Mouse (Mus musculus) v-Abl transformed pro-B cells (cell line): ENCODE measurements around the gene Adam22.

ENCODE experiments used
- in situ Hi-C, 2 experiments: fragments of 400-800 bp; cut with MboI; formaldehyde crosslinking; loops; one replicate each; pipeline ENCODE4 v1.15.1; 2025; ENCODE audit not compliant: unreplicated experiment in 2 of 2

Gene Adam22

GRCm38 (mm10) chr5:8180646-8181045 lies 187.3 kb downstream of the Adam22 start:
- in situ Hi-C loops: no loop called here

GRCm38 (mm10) chr5:8178111-8178510 lies 189.8 kb downstream of the Adam22 start:
- in situ Hi-C loops: no loop called here

DNA sequence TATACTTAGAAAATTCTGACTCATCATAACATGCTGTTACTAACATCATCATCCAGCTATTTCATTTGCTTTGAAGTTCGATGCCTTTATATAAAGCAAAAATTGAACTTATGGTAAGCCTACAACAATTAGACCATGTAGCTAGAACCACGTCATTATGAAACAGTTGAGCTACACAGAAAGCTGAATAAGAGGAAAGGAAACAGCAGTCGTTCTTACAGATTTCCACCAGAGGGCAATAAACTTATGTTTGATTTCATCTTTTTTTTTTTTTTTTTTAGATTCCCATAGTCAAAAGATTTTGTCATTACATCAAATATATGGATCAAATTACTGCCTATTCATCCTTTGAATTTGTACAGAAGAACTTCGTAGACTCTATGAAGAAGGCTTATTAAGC lies 203.2 kb downstream of the Adam22 start:
- in situ Hi-C loops: loop anchor here in 1 of 2 experiments (10.0 kb wide), 1 partner anchor 900 kb away; no protein-coding TSS in a partner anchor

- in situ Hi-C loops: no loop called here
Observed at GRCm38 (mm10) chr5:8151645-8152044, 216.3 kb downstream of the Adam22 start.

DNA sequence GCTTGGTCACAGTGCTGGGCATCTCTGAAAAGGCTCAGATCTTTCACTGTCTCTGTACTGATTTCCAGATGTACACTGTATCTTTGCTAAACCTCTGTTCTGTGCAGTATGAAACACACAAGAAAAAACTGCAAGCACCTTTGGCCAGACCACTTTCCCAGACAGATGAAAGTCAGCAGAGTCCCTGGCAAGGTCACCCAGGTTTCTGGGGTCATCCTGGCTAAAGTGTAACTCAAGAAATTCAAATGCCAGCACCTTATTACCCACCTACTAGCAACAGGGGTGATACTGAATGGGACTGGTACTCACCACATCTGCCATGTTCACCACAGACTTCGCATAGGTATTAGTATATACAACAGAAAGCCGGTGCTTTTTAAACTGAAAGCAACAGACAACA lies 221.8 kb downstream of the Adam22 start:
- in situ Hi-C loops: no loop called here

DNA sequence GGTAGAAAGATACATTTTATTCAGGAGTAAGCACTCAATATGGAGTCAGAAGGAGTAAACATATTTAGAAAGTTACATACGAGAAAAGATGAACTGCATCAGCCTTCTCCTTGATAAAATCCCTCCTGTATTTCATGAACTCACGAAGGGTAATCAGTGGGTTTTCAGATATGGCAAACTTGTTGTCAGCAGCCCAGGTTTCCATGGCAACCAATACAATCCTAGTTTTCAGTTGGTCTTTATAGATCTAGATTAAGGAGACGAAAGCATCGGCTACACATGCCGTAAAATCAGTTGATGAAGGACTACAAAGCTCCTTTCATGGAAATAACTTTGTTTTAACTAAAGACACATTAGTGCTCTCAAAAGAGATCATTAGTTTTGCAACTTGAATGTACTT lies 222.5 kb downstream of the Adam22 start:
- in situ Hi-C loops: no loop called here

GRCm38 (mm10) chr5:8132546-8132945 lies 235.4 kb downstream of the Adam22 start:
- in situ Hi-C loops: no loop called here

GRCm38 (mm10) chr5:8131918-8132317 lies 236.0 kb downstream of the Adam22 start:
- in situ Hi-C loops: no loop called here

GRCm38 (mm10) chr5:8129750-8130149 lies 238.2 kb downstream of the Adam22 start:
- in situ Hi-C loops: no loop called here

DNA sequence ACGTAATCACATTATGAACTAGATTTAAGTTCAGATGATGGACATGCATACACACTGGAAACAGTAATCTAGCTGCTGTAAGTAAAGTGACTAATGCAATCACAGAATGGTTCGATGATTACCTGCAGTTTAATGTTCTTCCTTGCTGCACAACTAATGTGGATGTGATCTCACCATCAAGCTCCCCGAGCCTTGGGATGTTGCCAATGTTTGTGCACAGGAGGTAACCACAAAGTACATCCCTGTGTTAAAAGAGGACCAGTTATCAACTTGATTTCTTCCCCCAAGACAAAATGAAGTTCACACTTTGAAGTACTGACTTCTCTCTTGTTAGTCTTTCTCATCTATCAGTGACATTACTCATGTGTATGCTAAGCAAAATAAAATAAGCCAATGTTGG lies 247.0 kb downstream of the Adam22 start:
- in situ Hi-C loops: no loop called here

DNA sequence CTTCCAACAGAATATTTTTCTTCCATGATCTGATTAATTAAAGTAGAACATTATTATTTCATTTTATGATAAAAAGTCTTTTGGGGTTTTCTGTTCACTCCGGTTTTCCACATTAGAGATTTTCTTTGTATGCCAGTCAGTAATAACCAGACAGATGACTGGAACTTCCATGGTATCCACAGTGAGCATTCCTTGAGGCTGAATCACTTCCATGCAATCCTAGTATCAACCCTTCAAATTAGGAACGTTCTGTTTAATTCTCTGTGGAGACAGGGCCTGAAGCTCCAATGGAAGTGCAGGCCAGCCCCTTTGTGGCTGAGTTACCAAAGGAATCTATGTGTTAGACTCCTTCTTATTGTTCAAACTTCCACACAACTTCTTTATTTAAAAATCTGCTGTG lies 247.9 kb downstream of the Adam22 start:
- in situ Hi-C loops: no loop called here

DNA sequence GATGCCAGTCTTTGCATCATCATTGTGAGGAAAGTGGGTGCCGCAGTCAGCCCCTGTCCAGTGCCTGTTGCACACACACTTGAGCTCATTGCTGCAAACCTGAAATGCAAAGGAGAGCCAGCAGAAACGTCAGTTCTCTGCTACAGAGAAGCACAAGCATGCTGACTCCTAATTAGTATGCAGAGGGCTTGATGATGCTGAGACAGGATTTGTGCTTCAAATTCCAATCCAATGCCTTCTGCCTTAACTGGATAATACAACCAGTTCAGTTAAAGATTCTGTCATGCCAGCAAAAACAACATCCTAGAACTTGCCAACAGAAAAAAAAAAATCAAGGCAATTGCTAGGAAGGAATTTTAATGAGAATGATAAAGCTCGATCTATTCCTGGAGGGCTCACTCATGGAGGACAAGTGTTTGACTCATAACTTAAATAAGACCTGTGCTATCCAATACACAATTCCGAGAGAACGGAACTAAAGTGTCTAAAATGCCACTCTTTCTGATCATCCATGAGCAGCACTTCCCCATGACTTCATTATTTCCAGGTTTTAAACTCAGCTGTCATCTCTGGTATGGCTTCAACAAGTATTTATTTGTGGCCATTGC lies 251.3 kb downstream of the Adam22 start:
- in situ Hi-C loops: no loop called here

GRCm38 (mm10) chr5:8112246-8112645 lies 255.7 kb downstream of the Adam22 start:
- in situ Hi-C loops: no loop called here

- in situ Hi-C loops: no loop called here
Observed at GRCm38 (mm10) chr5:8111691-8112090, 256.3 kb downstream of the Adam22 start.

- in situ Hi-C loops: no loop called here
Observed at GRCm38 (mm10) chr5:8095689-8096088, 272.3 kb downstream of the Adam22 start.

DNA sequence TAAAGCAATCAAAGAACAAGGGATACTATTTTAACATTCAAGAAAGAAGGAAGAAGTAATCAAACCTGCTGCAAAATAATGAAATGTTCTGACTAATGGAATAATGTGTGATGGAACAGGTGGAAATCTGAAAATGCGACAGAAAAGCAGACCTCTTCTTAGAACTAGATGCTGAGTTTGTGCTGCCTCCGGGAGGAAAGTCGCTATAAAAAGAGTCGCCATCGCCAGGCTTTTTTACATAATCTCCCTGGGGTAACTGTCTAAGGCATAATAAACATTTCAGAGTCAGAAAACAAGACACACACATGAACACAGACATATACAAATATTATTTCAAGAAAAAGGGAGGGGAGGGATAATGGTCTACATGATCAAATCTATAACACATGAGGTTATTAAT lies 273.0 kb downstream of the Adam22 start:
- in situ Hi-C loops: no loop called here

DNA sequence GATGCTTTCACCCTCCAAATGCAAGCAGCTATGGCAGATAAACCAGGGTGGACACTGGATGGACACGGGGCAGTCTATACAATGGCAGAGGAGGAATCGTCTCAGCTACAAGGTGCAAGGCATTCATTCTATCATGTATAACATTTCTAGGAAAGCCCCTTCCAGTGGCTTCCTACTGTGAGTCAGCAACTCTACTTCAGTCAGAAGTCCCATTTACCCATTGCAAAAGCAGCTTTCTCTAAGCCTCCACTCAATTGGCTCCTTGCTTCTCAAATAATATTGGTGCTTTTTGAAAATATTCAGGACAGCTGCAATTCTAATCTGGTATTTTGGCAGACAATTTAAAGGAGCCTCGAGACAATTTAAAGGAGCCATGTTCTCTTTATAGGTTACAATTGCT lies 279.8 kb downstream of the Adam22 start:
- in situ Hi-C loops: no loop called here

GRCm38 (mm10) chr5:8085661-8086060 lies 282.3 kb downstream of the Adam22 start:
- in situ Hi-C loops: no loop called here

- in situ Hi-C loops: no loop called here
Observed at GRCm38 (mm10) chr5:8082800-8083509, 285.0 kb downstream of the Adam22 start.

GRCm38 (mm10) chr5:8077481-8077880 lies 290.5 kb downstream of the Adam22 start:
- in situ Hi-C loops: no loop called here

GRCm38 (mm10) chr5:8073901-8074561 lies 293.9 kb downstream of the Adam22 start:
- in situ Hi-C loops: loop anchor here (25.0 kb wide), 3 partner anchors 338 to 1013 kb away; partner anchors contain the start of genes Dbf4 (in 2 of the 2) and Slc25a40 (in 2 of the 2)

- in situ Hi-C loops: loop anchor here (25.0 kb wide), 3 partner anchors 339 to 1014 kb away; partner anchors contain the start of genes Dbf4 (in 2 of the 2) and Slc25a40 (in 2 of the 2)
Observed at GRCm38 (mm10) chr5:8073406-8073805, 294.6 kb downstream of the Adam22 start.
